Mouse (Mus musculus) testis, adult 2 months (tissue): ENCODE measurements around the gene Marveld2. TPM values are rescaled to one million over a fixed set of nuclear protein-coding genes. Genes with fewer than 3 reads are reported as not detected.

Source experiments
- H3K27ac ChIP-seq: fragments of 200-500 bp; 2 replicates; pipeline ENCODE4 v1.5.1; 2012; ENCODE audit warnings: low read depth, low read length; ENCODE audit not compliant: control insufficient read depth, insufficient read depth
- H3K27me3 ChIP-seq: fragments of 200-500 bp; 2 replicates; pipeline ENCODE4 v1.6.1; 2012; ENCODE audit warnings: mild to moderate bottlenecking, low read length, moderate library complexity; ENCODE audit not compliant: control insufficient read depth, insufficient read depth
- H3K36me3 ChIP-seq: fragments of 200-500 bp; 2 replicates; pipeline ENCODE4 v1.6.1; 2012; ENCODE audit warnings: mild to moderate bottlenecking, low read length; ENCODE audit not compliant: control insufficient read depth, insufficient read depth
- H3K4me1 ChIP-seq: fragments of 200-500 bp; 2 replicates; pipeline ENCODE4 v1.6.1; 2012; ENCODE audit warnings: low read length; ENCODE audit not compliant: control insufficient read depth, insufficient read depth
- H3K4me3 ChIP-seq: fragments of 200-500 bp; 2 replicates; pipeline ENCODE4 v1.5.1; 2012; ENCODE audit warnings: low read depth, mild to moderate bottlenecking, low read length, moderate library complexity, mixed read lengths; ENCODE audit not compliant: control insufficient read depth
- CTCF ChIP-seq: fragments of 200-500 bp; IDR thresholded peaks from 2 replicates; pipeline ENCODE4 v1.5.1; 2012; ENCODE audit warnings: low read depth, mild to moderate bottlenecking, inconsistent platforms, low read length, moderate library complexity; ENCODE audit not compliant: control insufficient read depth, insufficient read depth, insufficient replicate concordance
- POLR2A ChIP-seq: fragments of 200-500 bp; IDR thresholded peaks from 2 replicates; pipeline ENCODE4 v1.6.1; 2012; ENCODE audit warnings: low read depth, mild to moderate bottlenecking, inconsistent platforms, low read length, moderate library complexity; ENCODE audit not compliant: control insufficient read depth
- polyA plus RNA-seq: library from polyadenylated mRNA; depleted of rRNA; stranded (reverse); fragments of >200 nt; gene quantifications from 2 replicates; pipeline ENCODE4 v1.2.3, GENCODE M21; 2012; rRNA removed

The Marveld2 gene
- polyA plus RNA-seq: 0.85 and 1.1 TPM in 2 replicates

DNA sequence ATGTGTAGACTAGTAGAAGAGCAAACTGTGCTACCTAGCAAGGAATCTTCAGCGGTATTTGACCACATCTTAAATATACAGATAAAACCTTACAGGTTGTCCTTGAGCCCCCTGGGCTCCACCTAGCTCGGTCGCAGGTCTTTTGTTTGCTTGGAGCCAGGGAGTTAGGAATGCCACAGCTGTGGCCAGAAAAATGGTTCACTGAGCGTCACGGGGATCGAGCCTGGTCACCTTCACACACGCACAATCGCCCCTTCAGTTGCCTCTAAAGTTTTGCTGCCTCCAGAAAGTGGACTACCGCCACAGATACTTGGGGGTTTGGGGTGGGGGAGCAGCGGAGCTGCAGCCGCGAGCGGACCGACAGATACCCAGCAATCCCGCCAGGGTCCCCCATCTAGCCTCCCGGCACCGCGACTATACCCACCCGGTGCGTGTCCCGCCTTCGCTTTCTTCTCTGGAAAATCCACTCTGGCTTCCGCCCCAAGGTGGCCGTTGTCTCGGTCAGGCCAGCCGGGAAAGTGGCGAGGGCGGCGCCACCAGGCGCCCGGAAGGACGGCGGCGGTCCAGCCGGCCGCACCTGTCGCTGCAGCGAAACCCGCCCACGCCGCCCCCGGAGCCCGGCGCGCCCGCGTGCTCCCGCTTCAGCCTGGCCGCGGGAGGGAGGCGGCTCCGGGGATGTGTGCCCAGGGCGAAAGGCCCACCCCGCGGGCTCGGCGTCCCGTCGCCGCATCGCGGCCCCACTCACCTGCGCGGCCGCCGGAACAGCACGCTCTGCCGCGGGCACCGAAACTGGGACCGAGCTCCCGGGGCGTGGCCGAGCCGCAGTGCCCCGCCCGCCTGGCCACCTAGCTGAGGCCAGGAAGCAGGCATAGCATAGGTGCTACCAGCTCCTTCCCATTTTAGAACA, at the start of gene Marveld2:
Marveld2 (minus strand) TSS at position 791 of the 907 bp plus-strand sequence.
- TF ChIP-seq POLR2A: no peak
- TF ChIP-seq CTCF: no peak
- no peaks in the 10 kb centered on the region for H3K27me3 ChIP-seq
- H3K27ac ChIP-seq: no peak within 1 kb of the TSS
- no peaks in the 10 kb centered on the region; the same call in none of the 2 replicates for H3K4me1 ChIP-seq
- H3K36me3 ChIP-seq: peaks cover 1% of the 10 kb centered on the region
- H3K4me3 ChIP-seq: peak within 1 kb of the TSS; percentile 48

DNA sequence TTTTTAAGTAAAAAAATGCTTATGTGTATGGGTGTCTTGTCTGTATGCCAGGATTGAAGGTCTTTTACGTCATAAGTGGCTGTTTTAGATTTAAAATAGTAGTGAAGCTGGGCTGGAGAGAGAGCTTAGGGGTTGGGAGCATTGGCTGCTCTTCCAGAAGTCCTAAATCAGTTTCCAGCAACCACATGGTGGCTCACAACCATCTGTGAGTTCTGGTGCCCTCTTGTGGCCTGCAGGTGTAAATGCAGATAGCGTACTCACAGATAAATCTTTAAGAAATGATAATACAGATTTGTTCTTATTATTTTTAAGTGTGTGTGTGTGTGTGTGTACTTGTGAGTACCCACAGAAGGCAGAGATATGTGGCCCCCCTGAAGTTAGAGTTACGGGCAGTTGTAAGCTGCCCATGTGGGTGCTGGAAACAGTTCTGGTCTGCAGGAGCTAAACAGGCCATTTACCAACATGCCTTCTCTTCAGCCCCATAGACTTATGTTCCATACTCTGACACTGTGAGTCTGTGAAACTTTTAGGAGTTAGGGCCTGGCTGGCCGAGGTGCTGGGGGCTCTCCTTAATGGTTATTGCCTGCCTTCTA, 43.2 kb upstream of the Marveld2 start:
- H3K4me3 ChIP-seq: no peak overlapping the region
- H3K27ac ChIP-seq: no peak overlapping the region
- TF ChIP-seq POLR2A (no peak), CTCF (peak; percentile 34; the same call in 1 of the 2 replicates)
- peaks cover 4% of the 10 kb centered on the region; the same call in 1 of the 2 replicates for H3K4me1 ChIP-seq
- H3K36me3 ChIP-seq: no peaks in the 10 kb centered on the region
- H3K27me3 ChIP-seq: no peaks in the 10 kb centered on the region

DNA sequence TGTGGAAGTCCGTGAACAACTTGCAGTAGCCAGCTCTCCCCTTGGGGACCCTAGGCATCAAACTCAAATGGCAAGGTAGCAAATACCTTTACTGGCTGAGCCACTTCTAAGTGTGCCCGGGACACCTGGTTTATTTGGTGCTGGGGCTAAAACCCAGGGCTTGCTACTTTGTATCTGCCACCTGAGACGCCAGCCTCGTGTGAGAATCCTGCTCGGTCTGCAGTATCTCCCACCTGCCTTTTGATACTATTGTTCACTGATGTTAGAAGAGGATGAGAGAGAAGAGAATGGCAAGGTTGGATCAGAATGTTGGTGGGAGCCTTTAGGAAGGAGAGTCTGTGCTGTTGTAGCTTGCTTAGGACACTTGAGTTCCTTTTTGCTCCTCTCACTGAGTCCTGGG, 41.3 kb upstream of the Marveld2 start:
- TF ChIP-seq CTCF: no peak
- no peak for TF ChIP-seq POLR2A
- Histone ChIP-seq H3K4me3 (no peak overlapping the region), H3K4me1 (peaks cover 4% of the 10 kb centered on the region; the same call in 1 of the 2 replicates), H3K27ac (0 out of 2 replicates have a peak overlapping the region, but pooled peaks have one; percentile 29), H3K27me3 (no peaks in the 10 kb centered on the region), H3K36me3 (peaks cover 1% of the 10 kb centered on the region; the same call in 1 of the 2 replicates)

DNA sequence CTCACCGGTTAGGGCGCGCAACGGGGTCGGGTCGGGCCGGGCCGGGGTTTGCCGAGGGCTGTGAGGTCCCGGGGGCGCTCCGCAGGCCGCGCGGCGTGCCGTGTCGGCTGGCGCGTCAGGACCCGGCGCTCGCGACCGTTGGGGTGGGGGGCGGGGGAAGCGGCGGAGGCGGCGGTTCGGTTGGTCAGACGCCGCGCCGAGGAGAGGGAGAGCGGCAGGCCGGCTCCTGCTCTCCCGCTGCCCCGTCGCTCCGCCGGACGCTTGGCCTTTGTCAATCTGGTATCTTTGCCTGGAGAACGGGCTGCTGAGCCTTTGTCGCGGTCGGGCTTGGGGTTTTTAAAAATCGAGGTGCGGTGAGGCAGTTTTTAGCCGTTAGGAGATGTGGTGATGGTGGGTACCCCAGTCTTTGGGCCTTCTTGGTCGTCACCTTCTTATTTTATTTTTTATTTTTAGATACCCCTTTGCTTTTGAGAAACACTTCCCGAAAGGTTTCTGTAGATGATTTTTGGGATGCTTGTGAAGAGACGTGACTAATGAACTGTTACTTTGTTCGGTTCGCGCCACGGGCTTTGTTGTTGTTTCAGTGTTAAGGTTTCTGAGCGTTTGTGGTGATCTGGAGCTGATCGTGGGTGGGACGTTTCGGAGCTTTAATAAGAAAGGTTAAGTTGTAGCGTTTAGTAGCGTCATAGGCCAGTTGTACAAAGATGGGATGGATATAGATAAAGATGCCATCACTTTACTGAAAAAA, 34.8 kb upstream of the Marveld2 start, which contains the start of gene Taf9:
Taf9 (plus strand) TSS at position 141 of the 748 bp plus-strand sequence.
- Histone ChIP-seq H3K36me3 (peaks cover 1% of the 10 kb centered on the region), H3K4me3 (peak within 1 kb of the TSS; percentile 99), H3K27me3 (no peaks in the 10 kb centered on the region), H3K4me1 (peaks cover under 1% of the 10 kb centered on the region; the same call in 1 of the 2 replicates), H3K27ac (peak within 1 kb of the TSS; percentile 81)
- TF ChIP-seq CTCF (no peak), POLR2A (peak; percentile 55; the same call in 1 of the 2 replicates)

DNA sequence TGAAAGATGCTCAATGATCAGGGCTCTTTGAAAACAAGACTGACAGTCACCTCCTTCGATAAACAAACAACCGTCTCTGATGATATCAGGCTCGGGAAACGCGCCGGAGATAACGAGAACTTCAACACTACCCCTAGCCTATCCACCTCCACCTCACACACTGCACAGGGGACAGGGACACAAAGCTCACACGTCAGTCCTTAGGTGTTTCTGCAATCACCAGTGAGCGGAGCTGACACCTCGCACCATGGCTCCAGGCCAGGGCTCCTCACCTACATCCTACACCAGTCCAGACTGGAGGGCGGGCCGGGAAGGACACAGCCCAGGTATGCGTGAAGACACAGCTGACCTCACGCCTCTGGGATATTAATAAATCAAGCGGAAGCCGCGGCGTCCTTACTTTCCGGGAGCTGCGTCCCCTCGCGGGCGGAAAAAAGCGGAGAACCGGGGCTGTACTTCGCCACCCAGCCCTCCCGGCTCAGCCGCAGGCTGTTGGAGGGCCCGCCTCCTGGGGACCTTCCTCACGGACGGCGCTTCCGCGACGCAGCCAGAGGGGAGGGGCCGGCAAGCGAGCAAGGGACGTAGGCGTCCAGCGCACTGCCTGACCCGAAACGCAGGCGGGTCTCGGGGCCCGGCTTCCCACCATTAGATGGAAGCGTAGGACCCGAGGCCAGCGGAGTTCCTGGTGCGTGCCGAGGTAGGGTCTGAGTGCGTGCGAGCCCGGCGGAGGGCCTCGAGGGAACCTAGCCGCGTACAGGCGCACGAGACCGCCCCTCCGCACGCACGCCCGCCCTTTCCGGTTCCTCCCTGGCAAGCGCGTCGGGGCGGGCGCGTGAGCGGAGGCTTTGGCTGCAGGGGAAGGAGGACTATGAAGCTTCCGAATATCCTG, 34.0 kb upstream of the Marveld2 start, which contains the start of the genes Ak6 and Rad17:
Ak6 (plus strand) TSS at position 430 of the 889 bp plus-strand sequence.
Rad17 (minus strand) TSS at position 502 of the 889 bp plus-strand sequence.
- Histone ChIP-seq H3K27ac (peak within 1 kb of the TSS; percentile 81), H3K4me3 (peak within 1 kb of the TSS; percentile 99), H3K36me3 (peaks cover 1% of the 10 kb centered on the region), H3K27me3 (no peaks in the 10 kb centered on the region), H3K4me1 (no peaks in the 10 kb centered on the region; the same call in 1 of the 2 replicates)
- TF ChIP-seq CTCF (no peak), POLR2A (peak; percentile 67)

DNA sequence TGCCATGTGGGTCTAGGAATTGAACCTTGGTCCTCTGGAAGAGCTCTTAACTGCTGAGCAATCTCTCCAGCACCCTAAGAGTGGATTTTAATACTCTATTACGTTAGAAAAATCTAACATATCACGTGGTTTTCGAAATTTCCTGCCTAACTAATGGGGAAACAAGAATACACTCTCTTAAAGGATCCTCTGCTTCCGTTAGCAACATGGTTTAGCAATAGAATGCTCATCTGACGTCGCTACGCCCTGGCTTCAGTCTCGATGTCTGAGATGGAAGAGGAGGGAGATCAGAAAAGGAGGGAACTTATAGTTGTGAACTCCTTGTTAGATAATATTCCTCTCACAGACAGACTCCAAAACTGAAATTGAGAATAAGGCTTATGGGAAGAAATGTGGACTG, 31.5 kb upstream of the Marveld2 start:
- TF ChIP-seq CTCF: no peak
- TF ChIP-seq POLR2A: no peak
- no peaks in the 10 kb centered on the region; the same call in 1 of the 2 replicates for H3K36me3 ChIP-seq
- H3K4me3 ChIP-seq: no peak overlapping the region
- H3K27ac ChIP-seq: no peak overlapping the region
- H3K27me3 ChIP-seq: no peaks in the 10 kb centered on the region
- H3K4me1 ChIP-seq: no peaks in the 10 kb centered on the region
